Mouse (Mus musculus) liver, embryonic 13.5 days (tissue): ENCODE measurements at regions not wholly inside any gene's neighbourhood (a gene's known extent, or its start where the extent isn't known, plus 50 kb on each side); places are given as distances from the start of the nearest gene placed in this dataset.

Experiments used
- ATAC-seq: fragments of 200-750 bp; cut with Nextera tagmentation; 2 replicates; pipeline ENCODE4 v1.8.0; 2017; ENCODE audit warnings: low read depth, mild to moderate bottlenecking, moderate number of reproducible peaks, moderate library complexity
- DNase-seq: peaks from one replicate; pipeline ENCODE4 v3.0.0; 2022
- H3K27ac ChIP-seq: fragments of 300-500 bp; sonication (generic); 2 replicates; pipeline ENCODE4 v1.5.1; 2015; ENCODE audit warnings: moderate library complexity, mild to moderate bottlenecking, inconsistent platforms
- H3K27me3 ChIP-seq: fragments of 300-500 bp; sonication (generic); 2 replicates; pipeline ENCODE4 v1.6.1; 2015; ENCODE audit warnings: mild to moderate bottlenecking, inconsistent platforms
- H3K36me3 ChIP-seq: fragments of 300-500 bp; sonication (generic); 2 replicates; pipeline ENCODE4 v1.6.1; 2015; ENCODE audit warnings: mild to moderate bottlenecking, inconsistent platforms
- H3K4me1 ChIP-seq: fragments of 300-500 bp; sonication (generic); replicated peaks from 2 replicates; pipeline ENCODE4 v1.6.1; 2015; ENCODE audit warnings: inconsistent platforms
- H3K4me2 ChIP-seq: fragments of 300-500 bp; sonication (generic); 2 replicates; pipeline ENCODE4 v1.6.1; 2015; ENCODE audit warnings: inconsistent platforms, mild to moderate bottlenecking, moderate library complexity
- H3K4me3 ChIP-seq: fragments of 300-500 bp; sonication (generic); replicated peaks from 2 replicates; pipeline ENCODE4 v1.5.1; 2015; ENCODE audit warnings: mild to moderate bottlenecking, inconsistent platforms
- H3K9ac ChIP-seq: fragments of 300-500 bp; sonication (generic); 2 replicates; pipeline ENCODE4 v1.6.1; 2015; ENCODE audit warnings: mild to moderate bottlenecking, inconsistent platforms
- H3K9me3 ChIP-seq: fragments of 300-500 bp; sonication (generic); replicated peaks from 2 replicates; pipeline ENCODE4 v1.6.1; 2016; ENCODE audit warnings: inconsistent platforms
- WGBS: fragments of 180-500 bp; shearing (Covaris S2); methylation state at CpG from one replicate; pipeline ENCODE4 v1.1.7; 2015; ENCODE audit not compliant: insufficient replicate concordance; 5-methylcytosine and 5-hydroxymethylcytosine counted together

DNA sequence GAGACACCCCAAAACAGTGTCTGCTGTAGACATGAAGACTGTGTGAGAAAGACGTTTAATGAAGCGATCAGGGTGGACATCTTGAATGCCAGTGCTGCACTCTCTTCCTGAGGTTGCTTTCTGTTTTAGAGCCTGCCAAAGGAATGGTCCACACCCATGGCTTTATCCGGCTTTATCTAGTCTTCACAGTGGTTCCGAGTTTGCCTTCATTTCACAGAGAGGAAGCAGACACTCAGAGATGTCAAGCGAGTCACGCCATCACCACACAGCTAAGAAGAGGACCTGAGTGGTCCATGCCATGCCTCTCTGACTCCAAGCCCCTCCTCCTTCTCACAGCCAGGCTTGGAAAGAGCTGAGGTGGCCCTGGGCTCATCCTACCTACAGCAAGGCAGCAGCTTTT is 182.7 kb downstream of the Matn1 start:
- ATAC-seq (no peak), DNase-seq (no peak)
- Histone ChIP-seq H3K4me2 (no peak overlapping the region), H3K9ac (no peak overlapping the region), H3K4me1 (no peaks in the 10 kb centered on the region), H3K27ac (no peak overlapping the region), H3K4me3 (no peak overlapping the region), H3K9me3 (no peaks in the 10 kb centered on the region), H3K36me3 (no peaks in the 10 kb centered on the region), H3K27me3 (no peaks in the 10 kb centered on the region)
- WGBS, result 52% methylated on average over 6 of the region's 6 CpGs

DNA sequence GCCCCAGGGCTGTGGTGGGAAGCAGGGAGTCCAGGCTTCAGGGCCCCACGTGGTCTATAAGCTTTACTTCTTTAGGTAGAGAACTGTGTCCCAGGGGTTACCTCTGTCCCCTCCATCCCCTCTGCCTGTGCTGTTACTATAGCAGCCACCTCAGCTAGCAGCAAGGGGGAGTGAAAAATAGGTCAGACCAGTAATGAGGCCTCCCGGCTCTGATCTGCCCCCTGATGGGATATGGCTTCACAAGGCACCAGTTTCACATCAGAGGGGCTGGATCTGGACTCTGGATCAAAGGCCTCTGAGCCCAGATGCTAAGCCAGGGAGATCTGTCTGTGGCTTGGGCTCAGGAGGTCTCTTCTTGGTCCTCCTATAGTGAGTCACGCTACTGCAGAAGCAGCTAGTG is 184.5 kb downstream of the Matn1 start:
- WGBS, result 36% methylated on average over 3 of the region's 3 CpGs
- Histone ChIP-seq H3K27me3 (no peaks in the 10 kb centered on the region), H3K36me3 (no peaks in the 10 kb centered on the region), H3K9ac (no peak overlapping the region), H3K4me3 (no peak overlapping the region), H3K4me1 (no peaks in the 10 kb centered on the region), H3K4me2 (no peak overlapping the region), H3K9me3 (no peaks in the 10 kb centered on the region), H3K27ac (no peak overlapping the region)
- ATAC-seq (no peak), DNase-seq (no peak)

DNA sequence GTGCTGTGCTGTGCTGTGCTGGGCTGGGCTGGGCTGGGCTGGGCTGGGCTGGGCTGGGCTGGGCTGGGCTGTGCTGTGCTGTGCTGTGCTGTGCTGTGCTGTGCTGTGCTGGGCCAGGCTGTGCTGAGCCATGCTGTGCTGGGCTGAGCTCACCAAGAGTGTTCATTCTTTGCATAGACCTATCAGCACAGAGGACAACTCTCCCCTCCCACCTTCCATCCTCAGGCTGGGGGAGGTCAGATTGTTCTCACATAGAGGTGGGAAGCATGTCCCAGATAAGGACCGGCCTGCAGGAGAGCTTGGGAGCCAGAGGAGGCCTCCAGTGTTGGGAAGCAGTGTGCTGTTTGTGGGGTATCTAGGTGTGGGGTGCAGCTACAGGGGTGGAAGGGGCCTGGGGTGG is 188.0 kb downstream of the Matn1 start:
- DNase-seq (no peak), ATAC-seq (no peak)
- H3K4me3 ChIP-seq, result no peak overlapping the region
- H3K9me3 ChIP-seq, result no peaks in the 10 kb centered on the region
- no peaks in the 10 kb centered on the region for H3K4me1 ChIP-seq
- no peak overlapping the region for H3K27ac ChIP-seq
- no peaks in the 10 kb centered on the region for H3K27me3 ChIP-seq
- H3K9ac ChIP-seq, result no peak overlapping the region
- H3K36me3 ChIP-seq, result no peaks in the 10 kb centered on the region
- H3K4me2 ChIP-seq, result no peak overlapping the region
- 13% methylated on average over 1 of the region's 1 CpGs for WGBS

DNA sequence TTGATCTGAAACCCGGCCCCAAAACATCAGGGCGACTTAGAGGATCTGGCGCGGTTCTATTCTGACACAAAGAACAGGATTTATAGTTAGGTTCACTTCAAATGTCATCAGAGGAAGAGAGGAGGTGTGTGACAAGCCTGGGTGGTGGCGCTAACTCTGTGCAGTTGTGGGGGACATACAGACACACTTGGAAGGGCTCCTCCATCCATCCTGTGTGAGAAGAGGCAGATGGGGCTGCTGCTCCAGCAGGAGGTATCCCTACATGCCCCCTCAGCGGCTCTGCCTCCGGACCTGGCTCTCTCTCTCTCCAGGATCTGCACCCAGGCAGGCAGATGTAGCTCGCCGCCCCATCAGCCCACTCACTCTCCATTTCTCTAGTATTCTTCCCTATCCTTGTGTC is 188.6 kb downstream of the Matn1 start:
- Histone ChIP-seq H3K4me3 (no peak overlapping the region), H3K9ac (no peak overlapping the region), H3K27ac (no peak overlapping the region), H3K4me1 (no peaks in the 10 kb centered on the region), H3K4me2 (no peak overlapping the region), H3K36me3 (no peaks in the 10 kb centered on the region), H3K27me3 (no peaks in the 10 kb centered on the region), H3K9me3 (no peaks in the 10 kb centered on the region)
- WGBS, result 56% methylated on average over 9 of the region's 9 CpGs
- DNase-seq, result no peak
- ATAC-seq, result no peak

- no peak for DNase-seq
- WGBS, result 45% methylated on average over 4 of the region's 4 CpGs
- no peak overlapping the region for H3K4me2 ChIP-seq
Measured at GRCm38 (mm10) chr4:131135841-131136240, 191.7 kb downstream of the Matn1 start.

GRCm38 (mm10) chr4:131138891-131139290 is 194.7 kb downstream of the Matn1 start:
- H3K27ac ChIP-seq, result no peak overlapping the region
- no peak for ATAC-seq
- H3K9ac ChIP-seq, result no peak overlapping the region
- H3K27me3 ChIP-seq, result no peaks in the 10 kb centered on the region
- H3K9me3 ChIP-seq, result no peaks in the 10 kb centered on the region; the same call in 1 of the 2 replicates
- DNase-seq, result no peak
- H3K4me2 ChIP-seq, result no peak overlapping the region
- 74% methylated on average over 13 of the region's 13 CpGs for WGBS
- H3K4me3 ChIP-seq, result no peak overlapping the region
- H3K4me1 ChIP-seq, result no peaks in the 10 kb centered on the region
- H3K36me3 ChIP-seq, result no peaks in the 10 kb centered on the region

More at GRCm38 (mm10) chr4:131135841-131136240, 191.7 kb downstream of the Matn1 start:
- Histone ChIP-seq H3K27ac (no peak overlapping the region), H3K9me3 (no peaks in the 10 kb centered on the region), H3K27me3 (no peaks in the 10 kb centered on the region), H3K9ac (no peak overlapping the region), H3K4me3 (no peak overlapping the region), H3K36me3 (no peaks in the 10 kb centered on the region), H3K4me1 (no peaks in the 10 kb centered on the region)
- no peak for ATAC-seq

DNA sequence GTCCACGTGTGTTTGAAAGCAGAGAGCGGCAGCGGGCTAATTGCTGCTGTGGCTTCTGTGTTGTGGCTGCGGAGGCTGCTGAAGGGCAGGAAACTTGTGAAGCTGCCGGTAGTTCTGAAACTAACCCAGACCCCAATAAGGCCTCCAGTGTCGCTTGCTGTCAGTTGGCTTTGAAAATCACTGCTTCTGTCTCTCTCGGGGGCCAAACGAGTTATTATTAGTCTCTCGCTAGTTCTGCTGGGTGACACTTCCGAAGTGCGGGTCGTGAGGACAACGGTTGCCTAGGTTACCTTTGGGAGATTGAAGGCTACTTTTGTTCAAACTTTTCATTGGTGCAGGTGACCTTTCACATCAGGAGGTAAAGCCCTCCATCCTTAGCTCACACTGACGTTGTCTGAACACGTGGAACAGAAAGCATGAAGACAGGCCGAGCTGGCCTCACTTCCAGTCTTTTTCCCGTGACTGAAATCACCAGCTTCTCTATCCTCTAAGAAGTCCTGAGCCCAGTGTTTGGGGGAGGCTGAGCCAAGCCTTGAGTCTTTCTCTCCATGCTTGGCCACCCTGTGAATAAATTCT is 197.8 kb downstream of the Matn1 start:
- DNase-seq (no peak), ATAC-seq (no peak)
- no peak overlapping the region for H3K9ac ChIP-seq
- H3K4me1 ChIP-seq, result no peaks in the 10 kb centered on the region
- WGBS, result 79% methylated on average over 17 of the region's 17 CpGs
- H3K27me3 ChIP-seq, result no peaks in the 10 kb centered on the region
- no peak overlapping the region for H3K4me3 ChIP-seq
- no peak overlapping the region for H3K4me2 ChIP-seq
- H3K36me3 ChIP-seq, result no peaks in the 10 kb centered on the region
- H3K27ac ChIP-seq, result no peak overlapping the region
- H3K9me3 ChIP-seq, result peaks cover 4% of the 10 kb centered on the region; the same call in 1 of the 2 replicates

- Histone ChIP-seq H3K4me1 (no peaks in the 10 kb centered on the region), H3K4me2 (no peak overlapping the region), H3K36me3 (no peaks in the 10 kb centered on the region), H3K9me3 (peaks cover 4% of the 10 kb centered on the region; the same call in 1 of the 2 replicates), H3K9ac (no peak overlapping the region), H3K27ac (no peak overlapping the region), H3K4me3 (no peak overlapping the region), H3K27me3 (no peaks in the 10 kb centered on the region)
- DNase-seq, result no peak
- no peak for ATAC-seq
- WGBS, result 50% methylated on average over 1 of the region's 1 CpGs
Measured at GRCm38 (mm10) chr4:131145507-131145906, 201.3 kb downstream of the Matn1 start.

DNA sequence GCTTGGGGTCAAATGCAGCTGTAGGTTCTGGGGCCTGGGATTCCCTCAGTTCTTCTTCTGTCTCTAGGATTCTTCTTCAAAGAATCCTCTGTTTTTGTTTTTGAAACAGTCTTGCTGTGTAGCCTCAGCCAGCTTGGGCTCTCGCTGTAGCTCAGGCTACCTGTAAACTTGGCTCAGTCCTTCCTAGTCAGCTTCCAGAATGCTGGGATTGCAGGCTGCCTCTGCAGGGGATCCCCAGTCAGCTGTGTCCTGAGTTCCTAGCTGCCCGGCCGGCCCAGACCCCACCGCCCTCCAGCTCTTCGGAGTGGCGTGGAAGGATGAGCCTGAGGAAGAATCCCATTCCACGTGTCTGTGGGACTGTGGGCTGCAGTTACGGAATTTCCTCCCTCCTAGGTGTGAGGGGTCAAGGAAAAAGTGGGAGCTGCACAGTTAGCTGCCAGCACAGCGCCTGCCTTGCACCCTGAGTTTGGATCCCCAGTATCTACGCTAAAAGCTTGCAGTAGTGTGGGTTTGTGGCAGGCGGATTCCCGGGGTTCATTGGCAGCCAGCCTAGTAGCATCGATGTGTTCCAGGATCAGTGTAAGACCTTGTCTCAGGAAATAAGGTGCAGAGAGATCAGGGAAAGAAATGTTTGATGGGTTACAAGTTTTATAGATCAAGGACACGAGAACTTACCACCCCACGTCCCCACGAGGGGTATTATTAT is 204.0 kb downstream of the Matn1 start:
- H3K27me3 ChIP-seq, result no peaks in the 10 kb centered on the region
- no peaks in the 10 kb centered on the region for H3K36me3 ChIP-seq
- H3K4me3 ChIP-seq, result no peak overlapping the region
- no peak overlapping the region for H3K9ac ChIP-seq
- H3K4me2 ChIP-seq, result no peak overlapping the region
- H3K9me3 ChIP-seq, result 0 out of 2 replicates have a peak, but pooled peaks cover 4% of the 10 kb centered on the region
- WGBS, result 57% methylated on average over 16 of the region's 16 CpGs
- no peak for DNase-seq
- H3K27ac ChIP-seq, result no peak overlapping the region
- ATAC-seq, result no peak
- H3K4me1 ChIP-seq, result no peaks in the 10 kb centered on the region

DNA sequence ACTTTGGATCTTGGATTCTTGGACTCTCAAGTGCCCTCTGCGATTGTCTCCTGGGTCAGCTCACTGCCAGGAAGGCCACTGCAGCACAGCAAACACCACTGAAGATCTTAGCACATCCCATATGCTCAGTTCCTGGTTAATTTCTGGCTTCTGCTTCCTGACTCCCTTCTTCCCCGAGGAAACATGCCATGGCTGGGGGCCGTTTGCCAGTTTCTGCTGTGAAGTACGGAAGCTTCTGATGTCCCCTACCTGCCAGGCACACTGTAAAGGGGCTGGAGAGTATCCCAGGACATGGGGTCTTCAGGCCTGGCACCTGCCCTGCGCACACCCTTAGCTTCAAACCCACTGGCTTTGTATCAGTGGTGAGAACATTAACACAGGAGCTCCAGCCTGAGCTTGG is 205.3 kb downstream of the Matn1 start:
- no peak overlapping the region for H3K27ac ChIP-seq
- H3K4me1 ChIP-seq, result no peaks in the 10 kb centered on the region
- H3K9ac ChIP-seq, result no peak overlapping the region
- 45% methylated on average over 5 of the region's 5 CpGs for whole genome bisulfite sequencing
- no peak for ATAC-seq
- no peak for DNase-seq
- H3K4me3 ChIP-seq, result no peak overlapping the region
- no peak overlapping the region for H3K4me2 ChIP-seq
- no peaks in the 10 kb centered on the region for H3K27me3 ChIP-seq
- H3K36me3 ChIP-seq, result no peaks in the 10 kb centered on the region
- 0 out of 2 replicates have a peak, but pooled peaks cover 4% of the 10 kb centered on the region for H3K9me3 ChIP-seq

DNA sequence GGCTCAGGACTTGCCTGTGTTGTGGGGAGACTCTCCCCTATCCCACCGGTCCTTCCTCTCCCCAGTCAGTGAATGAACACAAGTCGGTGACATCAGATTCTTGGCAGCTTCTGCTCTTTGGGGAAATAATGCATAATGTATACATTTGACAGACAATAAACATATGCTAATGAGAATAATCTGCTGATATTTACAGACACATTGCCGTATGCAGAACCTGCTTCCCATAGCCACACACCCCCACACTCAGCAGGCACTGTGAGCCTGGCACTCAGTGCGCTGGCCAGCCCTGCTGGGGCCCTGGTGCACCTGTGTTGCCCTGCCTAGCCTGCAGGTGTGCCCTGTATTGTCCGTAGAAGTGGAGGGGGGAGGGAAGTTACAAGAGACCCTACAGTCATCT is 215.5 kb downstream of the Matn1 start:
- WGBS, result 39% methylated on average over 5 of the region's 5 CpGs
- ATAC-seq (no peak), DNase-seq (no peak)
- Histone ChIP-seq H3K9me3 (no peaks in the 10 kb centered on the region), H3K4me1 (no peaks in the 10 kb centered on the region), H3K27me3 (no peaks in the 10 kb centered on the region), H3K36me3 (no peaks in the 10 kb centered on the region), H3K9ac (no peak overlapping the region), H3K4me3 (no peak overlapping the region), H3K27ac (no peak overlapping the region), H3K4me2 (no peak overlapping the region)

- no peak for ATAC-seq
- DNase-seq, result no peak
- 30% methylated on average over 5 of the region's 5 CpGs for WGBS
- Histone ChIP-seq H3K9ac (no peak overlapping the region), H3K4me1 (no peaks in the 10 kb centered on the region), H3K9me3 (no peaks in the 10 kb centered on the region), H3K36me3 (no peaks in the 10 kb centered on the region), H3K27ac (no peak overlapping the region), H3K27me3 (no peaks in the 10 kb centered on the region), H3K4me2 (no peak overlapping the region), H3K4me3 (no peak overlapping the region)
Measured at GRCm38 (mm10) chr4:131160135-131160534, 215.9 kb downstream of the Matn1 start.
